Mouse (Mus musculus) heart, embryonic 12.5 days (tissue): Measurements from ENCODE around the gene Polr1a. TPM values are rescaled to one million over a fixed set of nuclear protein-coding genes. Genes with fewer than 3 reads are reported as not detected.

Experiments
- ATAC-seq: fragments of 200-750 bp; cut with Nextera tagmentation; 2 replicates; pipeline ENCODE4 v1.8.0; 2017; ENCODE audit warnings: moderate TSS enrichment, moderate library complexity; ENCODE audit not compliant: insufficient number of reproducible peaks, low FRiP score
- H3K27ac ChIP-seq: fragments of 300-500 bp; sonication (generic); 2 replicates; pipeline ENCODE4 v1.5.1; 2016; ENCODE audit warnings: mild to moderate bottlenecking, moderate library complexity; ENCODE audit not compliant: poor library complexity, severe bottlenecking
- H3K27me3 ChIP-seq: fragments of 300-500 bp; sonication (generic); replicated peaks from 2 replicates; pipeline ENCODE4 v1.6.1; 2016; ENCODE audit warnings: mild to moderate bottlenecking, moderate library complexity
- H3K36me3 ChIP-seq: fragments of 300-500 bp; sonication (generic); 2 replicates; pipeline ENCODE4 v1.6.1; 2016; ENCODE audit warnings: mild to moderate bottlenecking, moderate library complexity
- H3K4me1 ChIP-seq: fragments of 300-500 bp; sonication (generic); replicated peaks from 2 replicates; pipeline ENCODE4 v1.6.1; 2016; ENCODE audit warnings: mild to moderate bottlenecking
- H3K4me2 ChIP-seq: fragments of 300-500 bp; sonication (generic); 2 replicates; pipeline ENCODE4 v1.6.1; 2016; ENCODE audit warnings: mild to moderate bottlenecking, moderate library complexity
- H3K4me3 ChIP-seq: fragments of 300-500 bp; sonication (generic); 2 replicates; pipeline ENCODE4 v1.5.1; 2016; ENCODE audit warnings: mild to moderate bottlenecking
- H3K9ac ChIP-seq: fragments of 300-500 bp; sonication (generic); 2 replicates; pipeline ENCODE4 v1.6.1; 2016; ENCODE audit warnings: mild to moderate bottlenecking, moderate library complexity
- H3K9me3 ChIP-seq: fragments of 300-500 bp; sonication (generic); replicated peaks from 2 replicates; pipeline ENCODE4 v1.6.1; 2016; ENCODE audit warnings: mild to moderate bottlenecking, moderate library complexity
- WGBS: fragments of 180-500 bp; shearing (Covaris S2); methylation state at CpG from one replicate; pipeline ENCODE4 v1.1.7; 2016; 5-methylcytosine and 5-hydroxymethylcytosine counted together
- polyA plus RNA-seq: library from polyadenylated mRNA; unstranded; fragments of >200 nt; fragmentation: Nextera tagmentation; extraction: Ambion mirVana; gene quantifications from 2 replicates; pipeline ENCODE4 v1.2.1, GENCODE M21; 2016

Polr1a gene
- polyA plus RNA-seq, 1 experiment from 2014 or later: 30.6 TPM

DNA sequence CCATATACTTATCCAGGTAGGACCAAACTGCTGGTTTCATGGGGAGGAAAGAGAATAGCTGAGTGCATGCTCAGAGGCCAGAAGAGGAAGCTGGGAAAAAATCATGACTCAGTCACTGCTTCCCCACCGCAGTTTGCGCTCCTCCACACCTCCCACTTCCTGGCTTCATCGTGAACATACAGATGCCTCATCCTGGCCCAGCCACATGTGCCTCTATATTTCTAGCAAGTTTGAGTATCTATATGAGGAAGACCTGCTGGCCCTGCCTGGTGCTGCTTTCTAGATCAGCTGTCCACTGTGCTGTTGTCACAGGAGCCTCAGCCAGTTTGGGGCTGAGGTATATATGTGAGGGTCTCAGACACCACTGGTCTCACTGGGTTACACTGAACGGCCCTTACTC lies 72.6 kb downstream of the Polr1a start:
- Histone ChIP-seq H3K27ac (peak overlapping the region; percentile 87; the same call in 1 of the 2 replicates), H3K36me3 (peaks cover 42% of the 10 kb centered on the region), H3K4me2 (no peak overlapping the region), H3K4me3 (no peak overlapping the region), H3K9ac (no peak overlapping the region), H3K27me3 (no peaks in the 10 kb centered on the region), H3K4me1 (peaks cover 50% of the 10 kb centered on the region), H3K9me3 (no peaks in the 10 kb centered on the region)
- 77% methylated on average over 4 of the region's 4 CpGs for WGBS
- ATAC-seq: no peak

DNA sequence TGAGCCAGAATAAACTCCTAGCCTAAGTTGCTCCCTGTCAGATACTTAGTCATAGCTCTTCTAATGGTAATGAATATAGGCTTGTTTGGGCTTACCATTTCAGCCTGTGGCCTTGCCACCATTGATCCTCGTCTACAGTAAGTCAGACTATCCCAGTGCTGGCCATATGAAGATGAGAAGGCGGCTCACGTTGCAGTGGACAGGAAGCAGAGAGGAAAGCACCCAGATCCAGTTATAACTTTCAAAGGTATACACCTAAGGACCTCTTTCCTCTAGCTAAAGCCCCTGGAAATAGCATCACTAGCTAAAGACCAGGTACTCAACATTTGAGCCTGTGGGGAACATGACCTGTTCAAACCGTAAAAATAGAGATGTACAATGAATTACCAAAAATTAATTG lies 77.1 kb downstream of the Polr1a start:
- H3K4me1 ChIP-seq: peaks cover 53% of the 10 kb centered on the region
- no peak for ATAC-seq
- H3K27ac ChIP-seq: no peak overlapping the region
- H3K9ac ChIP-seq: no peak overlapping the region
- peaks cover 14% of the 10 kb centered on the region; the same call in 1 of the 2 replicates for H3K36me3 ChIP-seq
- WGBS: 88% methylated on average over 4 of the region's 4 CpGs
- no peak overlapping the region for H3K4me2 ChIP-seq
- H3K9me3 ChIP-seq: no peaks in the 10 kb centered on the region
- no peaks in the 10 kb centered on the region for H3K27me3 ChIP-seq
- H3K4me3 ChIP-seq: no peak overlapping the region

DNA sequence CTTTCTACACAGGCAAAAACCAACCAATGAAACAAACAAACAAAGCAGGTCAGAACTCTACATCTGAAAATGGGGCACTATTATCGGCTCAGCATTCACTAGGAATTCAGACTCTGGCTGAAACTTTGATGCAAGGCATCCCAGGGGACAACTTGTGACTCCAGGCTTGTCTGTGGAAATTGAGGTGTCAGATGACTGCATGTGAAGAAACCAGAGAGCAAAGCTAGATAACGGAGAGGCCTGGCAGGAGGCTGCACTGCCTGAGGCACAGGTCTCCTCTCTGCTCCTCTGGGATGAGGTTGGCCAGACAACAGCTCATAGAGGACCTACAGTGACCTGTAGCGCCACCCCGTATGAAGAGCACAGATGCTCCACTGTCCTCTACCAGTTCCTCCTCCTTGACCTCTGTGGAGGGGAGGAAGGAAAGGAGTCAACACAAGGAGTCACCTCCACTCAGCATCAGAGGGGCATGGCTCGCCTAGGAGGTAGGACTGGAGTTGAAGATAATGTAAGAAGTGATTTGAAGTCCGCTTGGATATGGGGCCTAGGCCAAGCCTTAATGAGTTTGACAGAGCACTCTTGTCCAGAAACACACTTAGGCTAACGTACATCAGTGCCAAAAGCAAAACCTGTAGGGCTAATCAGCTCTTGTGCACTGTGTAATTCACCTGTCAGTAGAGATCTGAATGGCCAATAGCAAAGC lies 78.8 kb downstream of the Polr1a start:
- H3K27me3 ChIP-seq: no peaks in the 10 kb centered on the region
- H3K9ac ChIP-seq: no peak overlapping the region
- no peaks in the 10 kb centered on the region for H3K9me3 ChIP-seq
- peak overlapping the region; percentile 68 for H3K27ac ChIP-seq
- peaks cover 58% of the 10 kb centered on the region for H3K4me1 ChIP-seq
- H3K36me3 ChIP-seq: 0 out of 2 replicates have a peak, but pooled peaks cover 2% of the 10 kb centered on the region
- 33% methylated on average over 7 of the region's 7 CpGs for WGBS
- peak; percentile 47; the same call in 1 of the 2 replicates for ATAC-seq
- H3K4me3 ChIP-seq: no peak overlapping the region
- H3K4me2 ChIP-seq: no peak overlapping the region

GRCm38 (mm10) chr6:71989647-71990351 lies 80.9 kb downstream of the Polr1a start:
- Histone ChIP-seq H3K27ac (peak overlapping the region; percentile 78), H3K4me3 (no peak overlapping the region), H3K4me2 (peak overlapping the region; percentile 7; the same call in 1 of the 2 replicates), H3K4me1 (peaks cover 51% of the 10 kb centered on the region), H3K36me3 (no peaks in the 10 kb centered on the region), H3K9ac (0 out of 2 replicates have a peak overlapping the region, but pooled peaks have one; percentile 16), H3K9me3 (no peaks in the 10 kb centered on the region), H3K27me3 (no peaks in the 10 kb centered on the region)
- peak; percentile 42; the same call in 1 of the 2 replicates for ATAC-seq
- WGBS: 30% methylated on average over 8 of the region's 8 CpGs

- Histone ChIP-seq H3K4me2 (peak overlapping the region; percentile 7; the same call in 1 of the 2 replicates), H3K9me3 (no peaks in the 10 kb centered on the region), H3K36me3 (no peaks in the 10 kb centered on the region), H3K27ac (peak overlapping the region; percentile 78), H3K9ac (no peak overlapping the region), H3K4me3 (no peak overlapping the region), H3K4me1 (peaks cover 51% of the 10 kb centered on the region), H3K27me3 (no peaks in the 10 kb centered on the region)
- 0 out of 2 replicates have a peak, but pooled peaks have one; percentile 5 for ATAC-seq
- WGBS: 46% methylated on average over 8 of the region's 8 CpGs
Observed at GRCm38 (mm10) chr6:71990371-71990837, 81.6 kb downstream of the Polr1a start.

DNA sequence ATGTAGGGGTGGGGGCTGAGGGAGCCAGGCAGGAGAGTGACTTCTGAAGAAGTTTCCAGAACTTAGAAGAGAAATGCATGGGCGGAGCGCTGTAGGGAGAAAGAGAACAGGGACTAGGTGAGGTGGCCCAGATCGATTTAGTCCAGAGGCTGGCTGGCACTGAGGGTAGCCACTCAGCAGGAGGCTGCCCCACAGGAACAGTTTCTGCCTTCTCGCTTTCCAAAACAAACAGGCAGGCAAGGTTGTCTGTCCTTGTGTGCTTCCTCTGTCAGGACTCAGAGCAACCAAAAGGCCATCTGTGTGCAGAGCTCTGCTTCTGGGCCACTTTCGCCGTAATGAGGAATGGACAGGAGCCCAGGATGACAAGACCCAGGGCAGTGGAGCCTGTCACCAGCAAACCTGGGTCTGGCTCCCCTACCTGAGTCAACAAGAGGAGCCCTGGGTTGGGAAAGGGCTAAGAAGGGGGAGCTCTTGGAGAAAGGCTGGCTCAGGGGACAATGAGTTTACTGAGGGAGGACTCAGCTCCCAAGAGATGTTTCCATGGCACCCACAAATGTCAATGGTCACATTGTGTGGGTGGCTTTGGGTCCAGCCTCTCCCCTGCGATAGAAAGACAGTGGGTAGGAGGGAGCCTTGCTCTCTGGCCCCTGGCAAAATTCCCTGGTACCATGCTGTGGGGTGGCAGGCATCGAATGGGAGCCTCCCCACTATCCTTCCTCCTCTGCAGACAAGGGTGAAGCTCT lies 82.5 kb downstream of the Polr1a start:
- Histone ChIP-seq H3K27ac (peak overlapping the region; percentile 78), H3K4me3 (no peak overlapping the region), H3K4me1 (peaks cover 51% of the 10 kb centered on the region), H3K9me3 (peaks cover 2% of the 10 kb centered on the region; the same call in 1 of the 2 replicates), H3K36me3 (no peaks in the 10 kb centered on the region), H3K27me3 (no peaks in the 10 kb centered on the region), H3K9ac (0 out of 2 replicates have a peak overlapping the region, but pooled peaks have one; percentile 10), H3K4me2 (no peak overlapping the region)
- 54% methylated on average over 8 of the region's 8 CpGs for WGBS
- 0 out of 2 replicates have a peak, but pooled peaks have one; percentile 3 for ATAC-seq

GRCm38 (mm10) chr6:71991933-71992325 lies 83.1 kb downstream of the Polr1a start:
- no peak for ATAC-seq
- Histone ChIP-seq H3K27ac (peak overlapping the region; percentile 78; the same call in 1 of the 2 replicates), H3K36me3 (no peaks in the 10 kb centered on the region), H3K9ac (no peak overlapping the region), H3K9me3 (peaks cover 5% of the 10 kb centered on the region; the same call in 1 of the 2 replicates), H3K4me3 (no peak overlapping the region), H3K27me3 (no peaks in the 10 kb centered on the region), H3K4me1 (peaks cover 51% of the 10 kb centered on the region), H3K4me2 (no peak overlapping the region)
- WGBS: 80% methylated on average over 2 of the region's 2 CpGs

GRCm38 (mm10) chr6:71994004-71994403 lies 85.2 kb downstream of the Polr1a start:
- no peak overlapping the region for H3K9ac ChIP-seq
- H3K36me3 ChIP-seq: no peaks in the 10 kb centered on the region
- no peak overlapping the region for H3K4me2 ChIP-seq
- ATAC-seq: no peak
- H3K4me1 ChIP-seq: peaks cover 32% of the 10 kb centered on the region
- H3K4me3 ChIP-seq: no peak overlapping the region
- 83% methylated on average over 4 of the region's 4 CpGs for WGBS
- H3K9me3 ChIP-seq: peaks cover 5% of the 10 kb centered on the region; the same call in 1 of the 2 replicates
- H3K27ac ChIP-seq: no peak overlapping the region
- H3K27me3 ChIP-seq: no peaks in the 10 kb centered on the region

- no peaks in the 10 kb centered on the region for H3K27me3 ChIP-seq
- no peak overlapping the region for H3K27ac ChIP-seq
- H3K9me3 ChIP-seq: peaks cover 5% of the 10 kb centered on the region; the same call in 1 of the 2 replicates
- no peak overlapping the region for H3K4me2 ChIP-seq
- H3K9ac ChIP-seq: no peak overlapping the region
- no peak overlapping the region for H3K4me3 ChIP-seq
- peaks cover 23% of the 10 kb centered on the region for H3K4me1 ChIP-seq
- ATAC-seq: no peak
- no peaks in the 10 kb centered on the region for H3K36me3 ChIP-seq
- 70% methylated on average over 3 of the region's 3 CpGs for WGBS
Observed at GRCm38 (mm10) chr6:71995081-71995480, 86.2 kb downstream of the Polr1a start.

- Histone ChIP-seq H3K36me3 (no peaks in the 10 kb centered on the region), H3K27ac (no peak overlapping the region), H3K4me1 (peaks cover 7% of the 10 kb centered on the region; the same call in 1 of the 2 replicates), H3K4me2 (no peak overlapping the region), H3K4me3 (no peak overlapping the region), H3K9me3 (peaks cover 5% of the 10 kb centered on the region; the same call in 1 of the 2 replicates), H3K27me3 (no peaks in the 10 kb centered on the region), H3K9ac (no peak overlapping the region)
- 83% methylated on average over 1 of the region's 1 CpGs for WGBS
- no peak for ATAC-seq
Observed at GRCm38 (mm10) chr6:71997215-71997614, 88.4 kb downstream of the Polr1a start.
